Mouse (Mus musculus) liver, embryonic 13.5 days (tissue): Measurements from ENCODE around the gene Ak2. TPM values are rescaled to one million over a fixed set of nuclear protein-coding genes. Genes with fewer than 3 reads are reported as not detected.

ENCODE experiments used
- ATAC-seq: fragments of 200-750 bp; cut with Nextera tagmentation; 2 replicates; pipeline ENCODE4 v1.8.0; 2017; ENCODE audit warnings: low read depth, mild to moderate bottlenecking, moderate number of reproducible peaks, moderate library complexity
- DNase-seq: peaks from one replicate; pipeline ENCODE4 v3.0.0; 2022
- H3K27ac ChIP-seq: fragments of 300-500 bp; sonication (generic); 2 replicates; pipeline ENCODE4 v1.5.1; 2015; ENCODE audit warnings: moderate library complexity, mild to moderate bottlenecking, inconsistent platforms
- H3K27me3 ChIP-seq: fragments of 300-500 bp; sonication (generic); 2 replicates; pipeline ENCODE4 v1.6.1; 2015; ENCODE audit warnings: mild to moderate bottlenecking, inconsistent platforms
- H3K36me3 ChIP-seq: fragments of 300-500 bp; sonication (generic); 2 replicates; pipeline ENCODE4 v1.6.1; 2015; ENCODE audit warnings: mild to moderate bottlenecking, inconsistent platforms
- H3K4me1 ChIP-seq: fragments of 300-500 bp; sonication (generic); replicated peaks from 2 replicates; pipeline ENCODE4 v1.6.1; 2015; ENCODE audit warnings: inconsistent platforms
- H3K4me2 ChIP-seq: fragments of 300-500 bp; sonication (generic); 2 replicates; pipeline ENCODE4 v1.6.1; 2015; ENCODE audit warnings: inconsistent platforms, mild to moderate bottlenecking, moderate library complexity
- H3K4me3 ChIP-seq: fragments of 300-500 bp; sonication (generic); replicated peaks from 2 replicates; pipeline ENCODE4 v1.5.1; 2015; ENCODE audit warnings: mild to moderate bottlenecking, inconsistent platforms
- H3K9ac ChIP-seq: fragments of 300-500 bp; sonication (generic); 2 replicates; pipeline ENCODE4 v1.6.1; 2015; ENCODE audit warnings: mild to moderate bottlenecking, inconsistent platforms
- H3K9me3 ChIP-seq: fragments of 300-500 bp; sonication (generic); replicated peaks from 2 replicates; pipeline ENCODE4 v1.6.1; 2016; ENCODE audit warnings: inconsistent platforms
- WGBS: fragments of 180-500 bp; shearing (Covaris S2); methylation state at CpG from one replicate; pipeline ENCODE4 v1.1.7; 2015; ENCODE audit not compliant: insufficient replicate concordance; 5-methylcytosine and 5-hydroxymethylcytosine counted together
- polyA plus RNA-seq: library from polyadenylated mRNA; unstranded; fragments of >200 nt; fragmentation: Nextera tagmentation; extraction: Ambion mirVana; gene quantifications from 2 replicates; pipeline ENCODE4 v1.2.1, GENCODE M21; 2015

Ak2 gene
- polyA plus RNA-seq, 1 experiment from 2014 or later: 182 TPM

DNA sequence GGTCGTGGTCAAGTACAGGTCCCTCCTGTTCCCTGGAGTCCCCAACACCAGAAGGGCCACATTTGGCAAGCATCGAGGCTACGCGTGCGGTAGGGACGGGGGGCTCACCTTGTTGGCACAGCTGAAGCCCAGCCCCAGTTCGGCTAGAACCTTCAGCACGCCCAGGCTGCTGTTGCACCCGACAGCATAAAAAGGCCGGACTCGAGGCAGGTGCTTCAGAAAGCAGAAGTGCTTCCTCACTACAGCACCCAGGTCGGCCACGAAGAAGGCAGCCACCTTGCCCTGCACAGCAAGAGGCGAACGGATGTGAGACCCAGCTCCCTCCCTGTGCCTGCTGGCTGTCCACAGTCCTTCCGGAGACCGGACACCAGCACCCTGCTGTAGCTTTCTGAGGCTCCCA is 32.1 kb upstream of the Ak2 start:
- 62% methylated on average over 17 of the region's 17 CpGs for WGBS
- DNase-seq: no peak
- Histone ChIP-seq H3K36me3 (no peaks in the 10 kb centered on the region), H3K27ac (no peak overlapping the region), H3K4me1 (peaks cover 17% of the 10 kb centered on the region), H3K4me3 (no peak overlapping the region), H3K4me2 (no peak overlapping the region), H3K27me3 (peaks cover 70% of the 10 kb centered on the region), H3K9ac (no peak overlapping the region), H3K9me3 (no peaks in the 10 kb centered on the region)
- no peak for ATAC-seq

DNA sequence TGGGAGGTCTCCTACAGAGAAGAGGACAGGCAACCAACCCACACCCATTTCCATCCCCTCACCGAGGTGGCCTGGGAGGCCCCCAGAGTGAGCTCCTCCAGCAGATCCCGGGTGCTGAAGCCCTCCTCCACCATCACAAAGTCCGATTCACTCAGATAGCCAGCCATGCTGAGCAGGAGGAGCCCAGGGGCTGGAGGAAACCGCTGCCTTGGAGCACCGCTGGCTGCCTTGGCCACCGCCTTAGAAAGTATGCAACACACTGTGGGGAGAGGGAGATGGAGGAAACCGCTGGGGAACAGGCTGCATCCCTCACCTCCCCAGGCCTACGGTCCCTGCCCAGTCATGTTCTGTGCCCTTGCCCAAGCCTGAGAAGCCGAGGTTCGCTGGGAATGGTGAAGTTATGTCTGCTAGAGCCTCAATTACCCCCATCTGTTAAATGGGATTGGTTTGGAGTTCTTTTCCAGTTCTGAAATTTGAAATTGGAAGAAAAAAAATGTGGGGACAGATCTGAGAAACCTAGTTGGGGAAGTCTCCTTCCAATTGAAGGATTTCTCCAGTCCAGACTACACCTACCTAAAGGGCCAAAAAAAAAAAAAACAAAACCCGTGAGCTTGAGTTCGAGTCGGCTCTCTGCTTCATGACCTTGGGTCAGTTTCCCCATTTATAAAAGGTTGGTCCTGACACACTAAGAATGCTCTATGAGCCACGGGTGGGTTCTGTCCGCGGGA is 30.3 kb upstream of the Ak2 start:
- ATAC-seq (0 out of 2 replicates have a peak, but pooled peaks have one; percentile 14), DNase-seq (no peak)
- Histone ChIP-seq H3K27me3 (peaks cover 76% of the 10 kb centered on the region), H3K27ac (no peak overlapping the region), H3K4me1 (peaks cover 17% of the 10 kb centered on the region), H3K4me3 (peak overlapping the region; percentile 61), H3K9me3 (no peaks in the 10 kb centered on the region), H3K36me3 (no peaks in the 10 kb centered on the region), H3K9ac (0 out of 2 replicates have a peak overlapping the region, but pooled peaks have one; percentile 64), H3K4me2 (peak overlapping the region; percentile 78)
- 4% methylated on average over 16 of the region's 16 CpGs for WGBS

DNA sequence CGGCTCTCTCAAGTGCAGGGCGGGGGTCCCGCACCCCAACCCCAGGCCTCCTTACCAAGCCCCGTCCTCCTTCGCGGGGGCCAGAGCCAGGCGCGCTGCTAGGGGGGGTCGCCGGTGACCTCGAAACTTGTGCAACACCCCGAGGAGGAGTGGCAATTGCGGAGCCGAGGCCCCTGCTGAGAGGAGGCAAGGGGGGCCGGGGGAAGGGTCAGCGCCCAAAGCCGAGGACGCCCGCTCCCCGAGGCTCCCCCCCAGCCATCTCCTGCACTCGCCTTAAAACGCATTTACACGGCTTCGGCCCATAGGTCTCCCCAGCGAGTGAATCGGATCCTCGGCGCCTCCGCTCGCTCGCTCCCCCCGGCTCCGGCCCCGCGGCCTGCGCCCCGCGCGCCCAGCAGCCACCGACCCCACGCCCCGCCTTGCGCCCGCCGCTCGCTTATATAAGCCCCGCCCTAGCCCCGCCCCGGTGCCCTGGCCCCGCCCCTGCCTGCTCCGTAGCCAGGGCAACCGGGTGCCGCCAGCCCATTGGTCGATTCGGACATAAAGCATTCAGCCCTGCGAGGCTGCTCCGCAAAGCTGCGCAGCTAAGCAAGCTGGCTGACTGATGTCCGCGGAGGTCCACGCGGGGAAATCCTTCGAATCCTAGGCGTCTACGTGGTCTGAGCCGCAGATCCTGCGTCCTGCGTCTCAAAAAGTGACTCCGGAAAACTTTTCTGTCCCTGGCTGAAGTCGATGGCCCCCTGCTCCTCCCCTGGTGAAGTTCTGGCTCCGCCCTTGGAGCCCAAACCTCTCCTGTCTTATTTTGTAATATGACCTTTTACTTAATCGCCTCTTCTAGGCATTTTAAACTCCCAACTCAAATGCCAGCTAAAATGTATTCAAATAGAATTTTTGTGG is 29.5 kb upstream of the Ak2 start, which contains the start of gene Azin2:
Gene Azin2 (minus strand): TSS at position 414 of the 897 bp plus-strand sequence.
- H3K9me3 ChIP-seq: no peaks in the 10 kb centered on the region
- H3K9ac ChIP-seq: peak within 1 kb of the TSS; percentile 64
- DNase-seq: peak; percentile 62
- H3K36me3 ChIP-seq: no peaks in the 10 kb centered on the region
- ATAC-seq: peak; percentile 77
- H3K4me1 ChIP-seq: peaks cover 17% of the 10 kb centered on the region
- H3K27me3 ChIP-seq: peaks cover 76% of the 10 kb centered on the region
- H3K4me3 ChIP-seq: peak within 1 kb of the TSS; percentile 61
- 2% methylated on average over 68 of the region's 72 CpGs for WGBS
- peak within 1 kb of the TSS; percentile 78 for H3K4me2 ChIP-seq
- H3K27ac ChIP-seq: no peak within 1 kb of the TSS

DNA sequence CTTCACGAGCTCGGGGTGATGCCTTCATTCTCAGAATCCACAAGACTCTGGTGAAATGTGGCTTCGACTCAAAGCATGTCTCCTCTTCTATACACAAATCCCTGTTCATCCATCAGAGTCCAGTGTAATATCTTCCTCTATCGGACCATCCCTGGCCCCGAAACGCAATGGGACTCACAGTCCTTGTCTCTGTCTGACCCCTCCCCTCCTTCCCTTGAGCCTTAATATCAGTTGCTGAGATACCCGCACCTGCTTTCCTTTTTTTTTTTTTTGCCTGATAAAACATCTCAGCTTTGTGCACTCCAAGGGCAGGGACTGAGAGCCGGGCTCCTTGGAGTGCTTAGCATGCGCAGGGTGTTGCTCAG is 28.9 kb upstream of the Ak2 start:
- no peaks in the 10 kb centered on the region for H3K9me3 ChIP-seq
- WGBS: 20% methylated on average over 9 of the region's 9 CpGs
- ATAC-seq (no peak), DNase-seq (no peak)
- H3K27ac ChIP-seq: no peak overlapping the region
- H3K4me1 ChIP-seq: peaks cover 17% of the 10 kb centered on the region
- H3K4me3 ChIP-seq: no peak overlapping the region
- peaks cover 70% of the 10 kb centered on the region for H3K27me3 ChIP-seq
- peak overlapping the region; percentile 78 for H3K4me2 ChIP-seq
- no peak overlapping the region for H3K9ac ChIP-seq
- H3K36me3 ChIP-seq: no peaks in the 10 kb centered on the region

DNA sequence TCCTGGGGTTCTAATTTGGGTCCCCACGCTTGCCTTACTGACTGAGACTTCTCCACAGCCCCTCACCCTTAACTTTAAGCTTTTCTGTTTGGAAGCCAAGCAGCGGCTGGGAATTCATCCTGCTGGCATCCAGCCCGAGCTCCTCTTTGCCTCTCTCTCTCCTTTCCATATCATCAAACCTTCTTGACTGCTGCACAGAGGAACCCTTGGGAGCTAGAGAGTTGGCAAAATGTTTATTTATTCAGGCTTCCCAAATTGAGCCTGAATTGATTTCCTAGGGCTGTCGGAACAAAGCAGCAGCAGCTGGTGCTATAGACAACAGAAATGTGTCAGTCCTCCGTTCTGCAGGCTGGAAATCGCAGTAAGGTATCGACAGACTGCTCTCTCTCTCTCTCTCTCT is 25.0 kb upstream of the Ak2 start:
- Histone ChIP-seq H3K9ac (no peak overlapping the region), H3K36me3 (no peaks in the 10 kb centered on the region), H3K4me3 (no peak overlapping the region), H3K27me3 (peaks cover 34% of the 10 kb centered on the region), H3K4me1 (peaks cover 14% of the 10 kb centered on the region), H3K27ac (no peak overlapping the region), H3K9me3 (no peaks in the 10 kb centered on the region), H3K4me2 (no peak overlapping the region)
- no peak for DNase-seq
- WGBS: 43% methylated on average over 7 of the region's 7 CpGs
- no peak for ATAC-seq

DNA sequence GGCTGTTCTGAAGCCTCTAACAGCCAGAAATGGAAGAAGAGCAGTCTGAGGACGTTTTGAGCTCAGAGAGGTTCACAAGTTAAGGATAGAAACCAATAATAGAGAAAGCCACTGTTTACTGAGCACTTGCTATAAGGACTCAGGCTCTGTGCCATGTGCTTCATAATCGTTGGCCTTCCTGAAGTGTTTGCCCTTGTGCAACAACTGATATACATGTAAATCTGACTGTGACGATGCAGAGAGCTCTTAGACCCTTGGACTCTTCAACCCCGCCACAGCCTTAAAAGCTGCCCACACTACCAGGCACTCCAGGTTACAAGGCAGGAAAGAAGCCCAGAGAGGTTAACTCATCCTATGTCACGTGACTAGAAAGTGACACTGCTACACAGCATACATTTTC is 22.7 kb upstream of the Ak2 start:
- no peak for DNase-seq
- Histone ChIP-seq H3K4me1 (no peaks in the 10 kb centered on the region; the same call in 1 of the 2 replicates), H3K4me3 (no peak overlapping the region), H3K4me2 (no peak overlapping the region), H3K9me3 (no peaks in the 10 kb centered on the region), H3K27ac (no peak overlapping the region), H3K27me3 (peaks cover 12% of the 10 kb centered on the region), H3K36me3 (no peaks in the 10 kb centered on the region), H3K9ac (no peak overlapping the region)
- ATAC-seq: no peak
- 54% methylated on average over 5 of the region's 5 CpGs for WGBS

DNA sequence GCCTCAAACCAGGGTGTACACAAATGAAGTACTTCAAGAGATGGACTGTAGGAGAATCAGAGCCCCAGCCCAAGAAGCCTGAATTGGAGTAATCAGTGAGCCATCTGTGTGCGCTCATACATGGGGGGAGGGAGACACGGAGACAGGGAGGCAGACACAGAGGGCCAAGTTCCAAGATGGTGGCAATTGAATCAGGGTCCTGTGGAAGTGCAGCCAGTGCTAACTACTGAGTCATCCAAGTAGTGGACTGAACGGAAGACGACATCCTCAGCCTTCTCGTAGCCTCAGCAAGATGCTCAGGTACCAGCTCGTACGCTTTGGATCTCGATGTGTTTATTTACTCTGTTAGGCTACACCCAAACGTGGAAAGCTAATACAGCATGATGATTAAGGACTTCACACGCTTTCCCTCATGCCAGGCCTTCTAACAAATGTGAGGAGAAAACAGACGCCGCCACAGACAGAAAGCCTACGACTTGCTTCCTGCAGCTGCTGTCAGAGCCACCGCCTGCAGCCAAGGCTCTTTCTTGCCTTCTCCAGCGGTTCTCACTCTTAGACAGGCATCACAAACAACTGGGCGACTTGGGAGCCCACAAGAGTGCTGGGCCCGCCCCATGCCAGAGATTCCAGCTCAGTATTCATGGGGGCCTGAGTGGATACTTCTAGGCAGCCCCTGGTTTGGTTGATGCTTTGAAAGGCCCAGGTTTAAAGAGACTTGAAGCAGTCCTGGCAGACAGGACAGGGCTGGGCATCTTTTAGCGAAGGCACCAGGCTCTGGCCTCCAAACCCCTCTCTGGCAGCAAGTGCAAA is 21.9 kb upstream of the Ak2 start:
- ATAC-seq: no peak
- H3K9ac ChIP-seq: no peak overlapping the region
- no peak for DNase-seq
- no peaks in the 10 kb centered on the region for H3K36me3 ChIP-seq
- no peaks in the 10 kb centered on the region for H3K9me3 ChIP-seq
- no peak overlapping the region for H3K4me3 ChIP-seq
- H3K27me3 ChIP-seq: peaks cover 5% of the 10 kb centered on the region
- H3K4me1 ChIP-seq: no peaks in the 10 kb centered on the region; the same call in 1 of the 2 replicates
- no peak overlapping the region for H3K27ac ChIP-seq
- H3K4me2 ChIP-seq: no peak overlapping the region
- 57% methylated on average over 18 of the region's 18 CpGs for WGBS

DNA sequence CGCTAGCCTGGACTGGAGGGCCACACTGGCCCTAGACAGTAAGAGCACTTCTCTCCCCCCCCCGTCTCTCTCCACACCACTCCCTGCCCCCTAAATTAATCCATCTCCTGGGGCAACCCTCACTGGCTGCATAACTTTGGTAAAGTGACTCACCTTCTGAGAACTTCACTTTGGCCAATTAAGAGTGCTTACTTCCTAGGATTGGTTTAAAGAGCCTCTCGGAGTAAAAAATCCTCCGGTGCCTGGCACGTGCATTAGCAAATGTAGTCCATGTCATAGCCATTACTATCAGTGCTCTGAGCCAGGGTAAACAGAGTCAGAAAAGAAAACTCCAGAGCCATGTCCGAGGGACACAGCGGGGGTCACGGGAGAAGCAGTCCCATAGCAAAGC is 21.3 kb upstream of the Ak2 start:
- Histone ChIP-seq H3K4me3 (no peak overlapping the region), H3K36me3 (no peaks in the 10 kb centered on the region), H3K4me1 (no peaks in the 10 kb centered on the region; the same call in 1 of the 2 replicates), H3K27me3 (no peaks in the 10 kb centered on the region), H3K4me2 (no peak overlapping the region), H3K27ac (no peak overlapping the region), H3K9me3 (no peaks in the 10 kb centered on the region), H3K9ac (no peak overlapping the region)
- ATAC-seq (no peak), DNase-seq (no peak)
- WGBS: 71% methylated on average over 7 of the region's 8 CpGs

DNA sequence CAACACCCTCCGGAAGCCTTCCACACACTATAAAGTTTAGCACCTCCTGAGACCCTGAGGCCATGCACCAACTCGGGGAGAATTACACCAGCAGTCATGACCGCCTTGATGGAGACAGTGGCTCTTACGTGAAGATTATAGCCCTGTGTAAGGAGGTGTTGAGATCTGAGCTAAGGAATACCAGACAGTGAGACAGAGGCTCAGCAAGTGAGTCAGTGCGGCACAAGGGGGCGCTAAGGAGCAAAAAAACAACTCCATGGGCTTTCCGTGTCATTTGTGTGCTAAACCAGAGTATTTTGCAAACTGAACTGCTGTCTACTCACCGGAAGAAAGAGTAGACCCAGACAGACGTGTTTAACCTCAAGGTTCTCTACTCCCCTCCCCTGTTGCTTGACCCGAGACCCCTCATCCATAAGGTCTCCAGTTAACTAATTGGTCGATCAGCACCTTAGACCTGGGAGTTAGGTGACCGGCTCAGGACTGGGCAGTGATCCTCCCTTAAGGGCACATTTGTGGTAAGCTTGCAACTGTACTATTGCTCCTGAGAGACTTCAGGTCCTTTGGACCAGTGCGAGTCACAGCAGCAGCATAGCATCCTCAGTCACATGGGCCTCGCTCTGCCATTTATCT is 20.6 kb upstream of the Ak2 start:
- Histone ChIP-seq H3K9ac (no peak overlapping the region), H3K4me3 (no peak overlapping the region), H3K9me3 (no peaks in the 10 kb centered on the region), H3K36me3 (no peaks in the 10 kb centered on the region), H3K27me3 (no peaks in the 10 kb centered on the region), H3K4me2 (no peak overlapping the region), H3K27ac (no peak overlapping the region), H3K4me1 (no peaks in the 10 kb centered on the region; the same call in 1 of the 2 replicates)
- 34% methylated on average over 14 of the region's 14 CpGs for WGBS
- ATAC-seq (peak; percentile 34; the same call in 1 of the 2 replicates), DNase-seq (no peak)

DNA sequence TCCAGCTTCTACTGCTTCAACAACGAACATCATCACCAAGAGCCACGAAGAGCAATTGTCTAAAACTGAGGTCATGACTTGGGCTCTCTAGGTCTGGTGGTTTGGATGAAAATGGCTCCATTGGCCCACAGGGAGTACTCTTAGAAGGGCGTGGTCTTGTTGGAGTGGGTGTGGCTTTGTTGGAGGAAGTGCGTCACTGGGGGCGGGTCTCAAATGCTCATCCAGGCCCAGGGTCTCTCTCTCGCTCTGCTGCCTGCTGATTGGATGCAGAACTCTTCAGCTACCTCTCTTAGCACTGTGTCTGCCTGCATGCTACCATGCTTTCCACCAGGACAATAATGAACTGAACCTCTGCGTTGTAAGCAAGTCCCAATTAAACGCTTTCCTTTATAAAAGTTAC is 17.1 kb upstream of the Ak2 start:
- Histone ChIP-seq H3K4me2 (no peak overlapping the region), H3K4me1 (no peaks in the 10 kb centered on the region; the same call in 1 of the 2 replicates), H3K27me3 (no peaks in the 10 kb centered on the region), H3K27ac (no peak overlapping the region), H3K36me3 (no peaks in the 10 kb centered on the region), H3K9me3 (no peaks in the 10 kb centered on the region), H3K9ac (no peak overlapping the region), H3K4me3 (no peak overlapping the region)
- WGBS: 74% methylated on average over 8 of the region's 8 CpGs
- ATAC-seq (no peak), DNase-seq (no peak)
